Mouse (Mus musculus): ENCODE data around the gene Rgs7bp. TPM values are rescaled to one million over a fixed set of nuclear protein-coding genes. Genes with fewer than 3 reads are reported as not detected.
"Not testable (repeated sequence)": the region's sequence is repeated elsewhere in the genome, so short reads cannot be mapped to it uniquely, and the experiment has no call there.

Gene Rgs7bp
- total RNA-seq, 2 experiments from 2014 or later = 166 to 173 TPM

GRCm38 (mm10) chr13:104931635-104932532, 122.8 kb downstream of the Rgs7bp start:
- H3K4me3 ChIP-seq = no peak overlapping the region
- intact Hi-C loops (cut with DNase I) = no loop called here
- DNase-seq (ENCODE audit: extremely low spot score in 1 of 2, low spot score in 2 of 2) = no peak
- no peak overlapping the region for H3K27ac ChIP-seq
- no peak for TF ChIP-seq CTCF (IDR thresholded peaks at IDR 0.05)

- intact Hi-C loops (cut with DNase I) = no loop called here
- DNase-seq (ENCODE audit: extremely low spot score in 1 of 2, low spot score in 2 of 2) = no peak
- Histone ChIP-seq H3K4me3 (no peak overlapping the region), H3K27ac (no peak overlapping the region)
- no peak for TF ChIP-seq CTCF (IDR thresholded peaks at IDR 0.05)
These were observed 123.9 kb downstream of the Rgs7bp start for GRCm38 (mm10) chr13:104930814-104931213.

- Histone ChIP-seq H3K4me3 (no peak overlapping the region), H3K27ac (no peak overlapping the region)
- TF ChIP-seq CTCF (IDR thresholded peaks at IDR 0.05) = peak; percentile 45
- no peak for DNase-seq (ENCODE audit: extremely low spot score in 1 of 2, low spot score in 2 of 2)
- intact Hi-C loops (cut with DNase I) = no loop called here
These were observed 136.1 kb downstream of the Rgs7bp start for GRCm38 (mm10) chr13:104918663-104919062.

- H3K4me3 ChIP-seq; intact Hi-C loops (cut with DNase I); DNase-seq (ENCODE audit: extremely low spot score in 1 of 2, low spot score in 2 of 2); H3K27ac ChIP-seq: not testable (repeated sequence)
These were observed 138.0 kb downstream of the Rgs7bp start for GRCm38 (mm10) chr13:104916771-104917170.

- no peak for TF ChIP-seq CTCF (IDR thresholded peaks at IDR 0.05)
- no peak for DNase-seq (ENCODE audit: extremely low spot score in 1 of 2, low spot score in 2 of 2)
- Histone ChIP-seq H3K4me3 (no peak overlapping the region), H3K27ac (no peak overlapping the region)
- intact Hi-C loops (cut with DNase I) = no loop called here
These were observed 138.6 kb downstream of the Rgs7bp start for GRCm38 (mm10) chr13:104916106-104916505.

- no peak for TF ChIP-seq CTCF (IDR thresholded peaks at IDR 0.05)
- intact Hi-C loops (cut with DNase I) = no loop called here
These were observed 140.3 kb downstream of the Rgs7bp start for GRCm38 (mm10) chr13:104914288-104914895.

GRCm38 (mm10) chr13:104911626-104912025, 143.1 kb downstream of the Rgs7bp start:
- DNase-seq (ENCODE audit: extremely low spot score in 1 of 2, low spot score in 2 of 2); intact Hi-C loops (cut with DNase I); H3K27ac ChIP-seq; H3K4me3 ChIP-seq: not testable (repeated sequence)

More at GRCm38 (mm10) chr13:104914288-104914895, 140.3 kb downstream of the Rgs7bp start:
- no peak for DNase-seq (ENCODE audit: extremely low spot score in 1 of 2, low spot score in 2 of 2)
- Histone ChIP-seq H3K4me3 (no peak overlapping the region), H3K27ac (no peak overlapping the region)

- H3K27ac ChIP-seq; intact Hi-C loops (cut with DNase I); H3K4me3 ChIP-seq; DNase-seq (ENCODE audit: extremely low spot score in 1 of 2, low spot score in 2 of 2): not testable (repeated sequence)
These were observed 143.7 kb downstream of the Rgs7bp start for GRCm38 (mm10) chr13:104911006-104911405.

GRCm38 (mm10) chr13:104908691-104909090, 146.0 kb downstream of the Rgs7bp start:
- no peak for DNase-seq (ENCODE audit: extremely low spot score in 1 of 2, low spot score in 2 of 2)
- intact Hi-C loops (cut with DNase I) = no loop called here
- no peak overlapping the region for H3K4me3 ChIP-seq
- H3K27ac ChIP-seq = no peak overlapping the region
- TF ChIP-seq CTCF (IDR thresholded peaks at IDR 0.05) = no peak

Other genes with a start within 250 kb of the Rgs7bp start
- gene Cwc27, start 237.8 kb downstream of the Rgs7bp start, total RNA-seq (2021) = 10 to 100 TPM; 18.9 to 25.1 TPM
- under 1 TPM; 0.26 to 0.27 TPM for gene Shisal2b, start 191.0 kb downstream of the Rgs7bp start, total RNA-seq (2021)
- gene 4933425L06Rik, start 27.2 kb upstream of the Rgs7bp start, total RNA-seq (2021) = not detected
- gene Rnf180, start 239.9 kb upstream of the Rgs7bp start, total RNA-seq (2021) = 10 to 100 TPM; 18.6 to 19.9 TPM

Data from left cerebral cortex, adult 2 months (tissue).